Mouse (Mus musculus): ENCODE measurements around the gene Rbm48.

Rbm48 gene

DNA sequence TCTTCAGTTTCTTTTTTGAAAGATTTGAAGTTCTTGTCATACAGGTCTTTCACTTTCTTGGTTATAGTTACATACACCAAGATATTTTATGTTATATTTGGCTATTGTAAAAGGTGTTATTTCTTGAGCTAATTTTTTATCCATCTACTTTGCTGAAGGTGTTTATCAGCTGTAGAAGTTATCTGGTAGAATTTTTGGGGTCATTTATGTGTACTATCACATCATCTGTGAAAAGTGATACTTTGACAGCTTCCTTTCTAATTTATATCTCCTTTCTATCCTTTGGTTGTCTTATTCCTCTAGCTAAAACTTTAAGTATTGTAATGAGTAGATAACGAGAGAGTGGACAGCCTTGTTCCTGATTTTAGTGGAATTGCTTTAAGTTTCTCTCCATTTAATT lies 44.9 kb downstream of the Rbm48 start:
- no peak for DNase-seq (ENCODE audit: low spot score in 2 of 2)

DNA sequence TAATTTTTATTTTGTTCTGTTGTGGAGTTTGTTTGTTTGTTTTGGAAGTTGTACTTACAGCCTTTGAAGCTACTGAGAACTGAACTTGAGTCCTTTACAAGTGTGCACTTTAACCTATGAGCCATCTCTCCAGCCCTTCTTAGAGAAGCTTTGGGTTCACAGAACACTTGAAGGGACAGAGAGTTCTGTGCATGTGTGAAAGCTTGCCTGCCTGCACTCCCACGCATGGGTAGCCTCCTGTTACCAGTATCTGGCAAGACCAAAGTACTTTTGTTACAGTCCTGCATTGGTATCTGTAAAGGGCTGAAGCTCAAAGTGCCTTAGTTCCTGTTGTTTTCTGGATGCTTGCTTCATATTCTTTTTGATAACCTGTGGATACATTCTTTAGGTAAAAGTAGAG lies 50.2 kb downstream of the Rbm48 start:
- no peak for DNase-seq (ENCODE audit: low spot score in 2 of 2)

DNA sequence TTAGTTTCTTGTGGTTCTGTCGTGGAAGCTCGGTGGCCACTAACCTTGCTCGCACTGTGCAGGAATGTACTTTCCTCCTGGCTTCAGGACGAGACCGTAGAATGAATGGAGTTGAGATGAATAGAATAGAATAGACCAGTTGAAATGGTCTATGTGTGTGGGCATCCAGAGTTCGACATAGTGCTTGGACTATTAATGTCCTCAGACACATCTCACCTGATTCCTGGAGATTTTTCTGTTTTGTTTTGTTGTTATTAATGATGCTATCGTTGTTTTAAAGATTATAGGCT lies 52.0 kb downstream of the Rbm48 start:
- no peak for DNase-seq (ENCODE audit: low spot score in 2 of 2)

DNA sequence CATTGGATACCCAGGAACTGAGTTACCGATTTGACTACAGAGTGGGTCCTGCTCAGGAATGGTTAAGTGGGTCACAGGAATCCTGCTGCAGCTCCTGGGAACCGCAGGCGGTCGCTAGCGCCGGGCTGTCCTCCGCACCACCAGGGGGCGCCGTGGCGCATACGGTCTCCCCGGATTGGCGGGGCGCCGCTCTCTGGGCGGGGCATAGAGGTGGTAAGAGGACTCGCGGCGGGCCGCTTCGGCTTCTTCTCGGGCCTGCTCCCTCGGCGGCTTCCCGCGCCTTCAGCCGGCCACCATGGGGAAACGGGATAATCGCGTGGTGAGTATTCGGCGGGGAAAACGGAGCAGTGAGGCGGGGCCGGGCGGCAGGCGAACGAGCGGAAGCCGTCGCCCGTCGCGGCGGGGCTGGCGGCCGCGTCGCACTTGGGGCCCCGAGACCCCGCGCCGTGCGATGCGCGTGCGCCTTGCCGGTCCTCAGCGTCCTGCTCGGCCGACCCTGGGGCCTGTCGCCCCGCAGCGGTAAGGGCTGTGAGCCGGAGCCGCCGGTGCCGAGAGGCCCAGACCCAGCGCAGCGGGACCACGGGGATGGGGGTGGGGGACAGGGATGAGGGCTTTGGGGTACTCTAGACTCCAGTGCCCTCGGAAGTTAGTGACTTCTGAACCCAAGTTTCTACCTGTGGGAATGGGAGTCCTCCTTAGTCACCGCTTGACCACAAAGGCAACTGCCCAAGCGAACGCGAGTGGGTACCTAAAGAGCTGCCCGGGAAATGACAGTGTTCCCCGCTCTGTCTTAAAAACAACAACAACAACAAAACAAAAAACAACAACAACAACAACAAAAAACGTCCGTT lies 52.5 kb downstream of the Rbm48 start, which contains the start of gene Fam133b:
Gene Fam133b (plus strand): TSS at position 205 of the 851 bp plus-strand sequence.
- DNase-seq (ENCODE audit: low spot score in 2 of 2) = peak; percentile 96 to 97

DNA sequence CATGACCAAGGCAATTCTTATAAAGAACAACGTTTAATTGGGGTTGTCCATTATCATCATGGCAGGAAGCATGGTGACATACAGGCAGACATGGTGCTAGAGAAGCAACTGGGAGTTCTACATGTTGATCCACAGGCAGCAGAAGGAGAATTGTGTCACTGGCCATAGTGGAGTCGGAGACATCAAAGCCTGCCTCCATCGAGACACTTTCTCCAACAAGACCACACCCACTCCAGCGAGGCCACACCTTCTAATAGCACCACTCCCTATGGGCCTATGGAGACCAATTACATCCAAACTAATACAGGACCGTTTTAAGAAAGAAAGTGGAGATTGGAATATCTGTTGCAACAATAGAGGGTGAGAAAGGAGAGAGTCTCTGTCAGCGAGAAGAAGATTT lies 54.5 kb downstream of the Rbm48 start:
- DNase-seq (ENCODE audit: low spot score in 2 of 2) = no peak

DNA sequence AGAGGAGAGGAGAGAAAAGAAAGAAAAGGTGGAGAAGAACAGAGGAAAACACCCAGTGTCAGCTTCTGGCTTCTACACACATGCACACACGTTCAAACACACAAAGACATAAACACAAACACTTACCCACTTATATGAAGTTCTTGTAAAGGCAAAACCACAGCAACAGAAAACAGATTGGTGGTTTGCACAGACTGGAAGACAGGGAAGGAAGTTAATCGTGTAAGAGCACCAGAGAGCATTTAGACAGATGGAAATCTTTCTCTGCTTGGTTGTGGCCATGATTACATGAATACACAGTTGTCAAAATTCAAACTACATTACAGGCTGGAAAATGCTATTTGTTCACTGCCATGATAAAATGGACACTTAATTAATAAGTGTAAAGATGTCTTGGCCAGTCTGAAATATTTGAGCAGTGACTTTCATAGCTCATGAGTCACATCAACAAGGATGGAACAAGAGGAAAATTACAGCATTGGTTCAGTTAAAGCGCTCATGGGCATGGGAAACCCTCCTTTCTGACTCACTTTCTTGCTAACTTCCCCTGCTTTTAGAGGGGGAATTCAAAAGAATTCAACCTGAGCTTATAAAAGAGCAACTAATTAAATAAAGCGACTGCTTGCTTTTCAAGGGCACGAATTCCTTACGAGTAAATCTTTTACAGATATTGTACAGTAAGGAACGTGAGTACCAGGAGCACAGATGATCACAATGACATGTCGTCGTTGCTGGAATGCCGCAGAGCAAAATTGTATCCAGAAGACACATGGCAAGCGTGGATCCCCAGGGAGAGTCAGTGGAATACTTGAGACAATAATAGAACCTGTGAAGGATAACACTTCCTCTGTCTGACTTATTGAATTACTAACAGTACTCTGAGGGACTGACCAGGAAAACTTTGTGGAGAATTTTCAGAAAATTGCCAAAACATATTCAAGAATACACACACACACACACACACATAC lies 57.6 kb downstream of the Rbm48 start:
- no peak for DNase-seq (ENCODE audit: low spot score in 2 of 2)

DNA sequence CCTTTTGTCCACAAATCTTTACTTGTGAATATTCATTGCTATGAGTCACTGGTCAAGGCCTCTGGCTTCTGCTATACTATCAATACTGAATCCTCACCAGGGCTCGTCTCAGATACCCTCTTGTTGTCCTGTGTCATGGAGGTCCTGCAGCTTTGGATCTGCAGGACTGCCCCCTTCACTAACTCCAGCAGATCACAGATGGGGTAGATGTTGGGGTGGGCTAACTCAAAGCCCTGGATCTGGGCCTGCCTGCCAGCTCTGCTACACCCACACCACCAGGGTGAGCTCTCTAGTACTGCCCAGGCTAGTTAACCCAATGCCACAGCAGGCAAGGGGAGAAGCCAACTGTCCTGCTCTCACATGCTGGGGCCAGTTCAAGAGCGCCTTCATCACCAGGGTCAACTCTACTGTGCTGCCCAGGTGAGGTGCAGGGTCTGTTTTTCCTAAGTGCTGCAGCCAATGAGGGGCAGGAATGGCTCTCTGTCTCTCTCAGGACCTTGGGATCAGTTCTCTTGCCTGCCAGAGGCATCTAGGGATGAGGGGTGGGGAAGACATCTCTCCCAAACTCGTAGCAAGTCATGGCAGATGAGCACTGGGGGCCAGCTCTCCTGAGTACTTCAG lies 59.7 kb downstream of the Rbm48 start:
- no peak for DNase-seq (ENCODE audit: low spot score in 2 of 2)

All from right cerebral cortex, adult 2 months (tissue).